Mouse (Mus musculus): ENCODE data around the gene Lce1a2. TPM values are rescaled to one million over a fixed set of nuclear protein-coding genes. Genes with fewer than 3 reads are reported as not detected.

The Lce1a2 gene
- total RNA-seq, 1 experiment: not detected

DNA sequence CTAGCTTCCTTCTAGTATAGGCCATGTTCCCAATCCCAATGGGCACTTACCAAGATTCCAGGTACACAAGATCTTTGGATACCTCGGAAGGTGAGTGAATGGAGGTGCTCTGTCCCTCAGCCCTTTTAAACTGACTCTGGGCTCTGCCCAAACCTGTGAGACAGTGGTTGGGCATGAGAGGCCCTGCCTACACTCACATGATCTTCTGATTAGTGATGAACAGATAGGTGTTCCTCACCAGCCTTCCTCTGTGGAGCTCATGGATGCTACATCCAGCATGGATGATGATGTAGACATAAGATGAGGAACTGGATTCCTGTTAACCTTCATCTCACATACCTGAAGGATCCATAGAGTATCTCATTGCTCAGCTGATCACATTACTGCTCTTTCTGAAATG is 21.9 kb downstream of the Lce1a2 start, which contains the start of gene Lce1a1:
Lce1a1 (minus strand) TSS at position 101 of the 400 bp plus-strand sequence.
- Histone ChIP-seq H3K4me3 (ENCODE audit: insufficient read depth in 1 of 2, low read depth in 1 of 2, low read length in 2 of 2, poor library complexity in 1 of 2, severe bottlenecking in 1 of 2) (no peak within 1 kb of the TSS), H3K36me3 (ENCODE audit: control insufficient read depth, insufficient read depth, low read length, poor library complexity, severe bottlenecking) (no peaks in the 10 kb centered on the region), H3K4me1 (ENCODE audit: control insufficient read depth in 2 of 2, insufficient read depth in 2 of 2, low read length in 2 of 2, poor library complexity in 1 of 2) (no peaks in the 10 kb centered on the region), H3K9me3 (ENCODE audit: control insufficient read depth, insufficient read depth, low read depth, low read length) (no peaks in the 10 kb centered on the region), H3K27ac (ENCODE audit: insufficient read depth, low read depth, low read length, poor library complexity, severe bottlenecking) (no peak within 1 kb of the TSS), H3K9ac (ENCODE audit: insufficient read depth, low read depth, low read length, poor library complexity, severe bottlenecking) (no peak within 1 kb of the TSS)
- in situ Hi-C loops (cut with MboI; ENCODE audit: low sequenced_read_pairs in 2 of 2, unreplicated experiment in 2 of 2): no loop called here
- no peak for DNase-seq (ENCODE audit: low read depth, low spot score)
- TF ChIP-seq ZC3H11A (IDR thresholded peaks at IDR 0.05; ENCODE audit: borderline replicate concordance, low read depth, low read length) (no peak), MAFK (IDR thresholded peaks at IDR 0.05; ENCODE audit: insufficient read depth, low read depth, low read length) (no peak)

- H3K4me3 ChIP-seq (ENCODE audit: insufficient read depth in 1 of 2, low read depth in 1 of 2, low read length in 2 of 2, poor library complexity in 1 of 2, severe bottlenecking in 1 of 2): no peak overlapping the region
- H3K4me1 ChIP-seq (ENCODE audit: control insufficient read depth in 2 of 2, insufficient read depth in 2 of 2, low read length in 2 of 2, poor library complexity in 1 of 2): no peaks in the 10 kb centered on the region
- TF ChIP-seq CHD2 (IDR thresholded peaks at IDR 0.05; ENCODE audit: low read depth, low read length) (no peak), ZNF384 (IDR thresholded peaks at IDR 0.05; ENCODE audit: low read depth, low read length) (no peak), MAFK (IDR thresholded peaks at IDR 0.05; ENCODE audit: insufficient read depth, low read depth, low read length) (no peak), HCFC1 (IDR thresholded peaks at IDR 0.05; ENCODE audit: borderline replicate concordance, insufficient read depth, low read length) (no peak), ZC3H11A (IDR thresholded peaks at IDR 0.05; ENCODE audit: borderline replicate concordance, low read depth, low read length) (no peak)
- H3K9ac ChIP-seq (ENCODE audit: insufficient read depth, low read depth, low read length, poor library complexity, severe bottlenecking): no peak overlapping the region
- H3K36me3 ChIP-seq (ENCODE audit: control insufficient read depth, insufficient read depth, low read length, poor library complexity, severe bottlenecking): no peaks in the 10 kb centered on the region
- in situ Hi-C loops (cut with MboI; ENCODE audit: low sequenced_read_pairs in 2 of 2, unreplicated experiment in 2 of 2): no loop called here
- no peak for DNase-seq (ENCODE audit: low read depth, low spot score)
- no peak overlapping the region for H3K27ac ChIP-seq (ENCODE audit: insufficient read depth, low read depth, low read length, poor library complexity, severe bottlenecking)
- H3K9me3 ChIP-seq (ENCODE audit: control insufficient read depth, insufficient read depth, low read depth, low read length): no peaks in the 10 kb centered on the region
Observed at GRCm38 (mm10) chr3:92639854-92640253, 30.3 kb downstream of the Lce1a2 start.

DNA sequence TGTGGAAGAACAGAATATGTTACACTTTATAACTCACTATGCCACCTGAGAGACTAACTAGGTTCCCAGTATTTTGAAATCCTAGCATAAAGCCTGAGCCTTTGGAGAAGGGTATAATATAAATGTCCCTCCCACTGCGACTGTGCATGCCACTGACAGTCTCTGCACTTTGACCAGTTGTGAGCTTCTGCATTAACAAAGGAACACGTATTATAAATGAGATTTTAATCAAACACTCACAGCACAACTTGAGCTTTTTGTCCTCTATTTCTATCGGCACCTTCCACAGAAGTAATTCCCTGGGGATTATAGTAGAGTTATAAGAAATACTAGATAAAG is 31.5 kb downstream of the Lce1a2 start:
- Histone ChIP-seq H3K4me3 (ENCODE audit: insufficient read depth in 1 of 2, low read depth in 1 of 2, low read length in 2 of 2, poor library complexity in 1 of 2, severe bottlenecking in 1 of 2) (no peak overlapping the region), H3K4me1 (ENCODE audit: control insufficient read depth in 2 of 2, insufficient read depth in 2 of 2, low read length in 2 of 2, poor library complexity in 1 of 2) (no peaks in the 10 kb centered on the region), H3K9me3 (ENCODE audit: control insufficient read depth, insufficient read depth, low read depth, low read length) (no peaks in the 10 kb centered on the region), H3K9ac (ENCODE audit: insufficient read depth, low read depth, low read length, poor library complexity, severe bottlenecking) (no peak overlapping the region), H3K36me3 (ENCODE audit: control insufficient read depth, insufficient read depth, low read length, poor library complexity, severe bottlenecking) (no peaks in the 10 kb centered on the region), H3K27ac (ENCODE audit: insufficient read depth, low read depth, low read length, poor library complexity, severe bottlenecking) (no peak overlapping the region)
- DNase-seq (ENCODE audit: low read depth, low spot score): no peak
- TF ChIP-seq ZC3H11A (IDR thresholded peaks at IDR 0.05; ENCODE audit: borderline replicate concordance, low read depth, low read length) (no peak), CHD2 (IDR thresholded peaks at IDR 0.05; ENCODE audit: low read depth, low read length) (no peak), ZNF384 (IDR thresholded peaks at IDR 0.05; ENCODE audit: low read depth, low read length) (no peak), MAFK (IDR thresholded peaks at IDR 0.05; ENCODE audit: insufficient read depth, low read depth, low read length) (no peak), HCFC1 (IDR thresholded peaks at IDR 0.05; ENCODE audit: borderline replicate concordance, insufficient read depth, low read length) (no peak)
- in situ Hi-C loops (cut with MboI; ENCODE audit: low sequenced_read_pairs in 2 of 2, unreplicated experiment in 2 of 2): no loop called here

GRCm38 (mm10) chr3:92637745-92638652 is 32.1 kb downstream of the Lce1a2 start:
- in situ Hi-C loops (cut with MboI; ENCODE audit: low sequenced_read_pairs in 2 of 2, unreplicated experiment in 2 of 2): no loop called here
- H3K9me3 ChIP-seq (ENCODE audit: control insufficient read depth, insufficient read depth, low read depth, low read length): no peaks in the 10 kb centered on the region
- H3K36me3 ChIP-seq (ENCODE audit: control insufficient read depth, insufficient read depth, low read length, poor library complexity, severe bottlenecking): no peaks in the 10 kb centered on the region
- no peaks in the 10 kb centered on the region for H3K4me1 ChIP-seq (ENCODE audit: control insufficient read depth in 2 of 2, insufficient read depth in 2 of 2, low read length in 2 of 2, poor library complexity in 1 of 2)
- DNase-seq (ENCODE audit: low read depth, low spot score): no peak
- TF ChIP-seq MAFK (IDR thresholded peaks at IDR 0.05; ENCODE audit: insufficient read depth, low read depth, low read length) (no peak), CHD2 (IDR thresholded peaks at IDR 0.05; ENCODE audit: low read depth, low read length) (no peak), ZC3H11A (IDR thresholded peaks at IDR 0.05; ENCODE audit: borderline replicate concordance, low read depth, low read length) (no peak), ZNF384 (IDR thresholded peaks at IDR 0.05; ENCODE audit: low read depth, low read length) (no peak), HCFC1 (IDR thresholded peaks at IDR 0.05; ENCODE audit: borderline replicate concordance, insufficient read depth, low read length) (no peak)
- no peak overlapping the region for H3K9ac ChIP-seq (ENCODE audit: insufficient read depth, low read depth, low read length, poor library complexity, severe bottlenecking)
- H3K27ac ChIP-seq (ENCODE audit: insufficient read depth, low read depth, low read length, poor library complexity, severe bottlenecking): no peak overlapping the region
- H3K4me3 ChIP-seq (ENCODE audit: insufficient read depth in 1 of 2, low read depth in 1 of 2, low read length in 2 of 2, poor library complexity in 1 of 2, severe bottlenecking in 1 of 2): no peak overlapping the region

All from ES-E14 (cell line).